Mouse (Mus musculus): ENCODE measurements at regions not wholly inside any gene's neighbourhood (a gene's known extent, or its start where the extent isn't known, plus 50 kb on each side); places are given as distances from the start of the nearest gene placed in this dataset.

- TF ChIP-seq GABPA (IDR thresholded peaks at IDR 0.05; ENCODE audit: low read depth, low read length) (no peak), TCF12 (IDR thresholded peaks at IDR 0.05; ENCODE audit: low read depth, low read length) (no peak), POLR2A (IDR thresholded peaks at IDR 0.05; ENCODE audit: control insufficient read depth in 1 of 2, insufficient read depth in 1 of 2, low read depth in 1 of 2, low read length in 2 of 2, poor library complexity in 1 of 2) (no peak), MYC (IDR thresholded peaks at IDR 0.05; ENCODE audit: low read depth, low read length) (no peak), UBTF (IDR thresholded peaks at IDR 0.05; ENCODE audit: borderline replicate concordance, insufficient read depth, low read depth, low read length) (no peak), CTCF (IDR thresholded peaks at IDR 0.05 in 2 of 3, conservative IDR thresholded peaks at IDR 0.05 in 1 of 3; ENCODE audit: control insufficient read depth in 1 of 3, insufficient read depth in 1 of 3, low read depth in 2 of 3, low read length in 3 of 3, poor library complexity in 1 of 3, severe bottlenecking in 1 of 3) (no peak), E2F4 (IDR thresholded peaks at IDR 0.05; ENCODE audit: borderline replicate concordance, low read depth, low read length) (no peak), ZC3H11A (IDR thresholded peaks at IDR 0.05; ENCODE audit: low read depth, low read length) (no peak), GATA1 (IDR thresholded peaks at IDR 0.05; ENCODE audit: low read depth, low read length) (no peak), MAFK (IDR thresholded peaks at IDR 0.05; ENCODE audit: borderline replicate concordance, low read depth, low read length) (no peak), MYB (IDR thresholded peaks at IDR 0.05; ENCODE audit: low read depth, low read length) (no peak), USF2 (IDR thresholded peaks at IDR 0.05; ENCODE audit: borderline replicate concordance in 1 of 2, insufficient read depth in 1 of 2, low read depth in 1 of 2, low read length in 2 of 2) (no peak), POLR2AphosphoS2 (IDR thresholded peaks at IDR 0.05; ENCODE audit: low read length) (no peak)
These were observed 128.2 kb upstream of the Thy1 start for GRCm38 (mm10) chr9:43915015-43915414.
